Mouse (Mus musculus) left cerebral cortex, postnatal 36 days (tissue): ENCODE results near the gene Spag6. TPM values are rescaled to one million over a fixed set of nuclear protein-coding genes. Genes with fewer than 3 reads are reported as not detected.

Experiments used
- DNase-seq, 2 experiments: peaks; one replicate each; pipeline ENCODE4 v3.0.0; 2021 to 2022; ENCODE audit warnings: low spot score in 2 of 2, mixed read lengths in 1 of 2
- intact Hi-C: fragments of 180-260 bp; cut with DNase I; formaldehyde crosslinking; loops from one replicate; pipeline ENCODE4 v1.15.1; 2025
- total RNA-seq, 2 experiments: library from RNA; stranded (reverse); gene quantifications; 2 replicates each; pipeline ENCODE4 v1.2.3; 2021

Spag6 gene
- total RNA-seq, 2 experiments from 2014 or later = 6.6 to 7.3 TPM

DNA sequence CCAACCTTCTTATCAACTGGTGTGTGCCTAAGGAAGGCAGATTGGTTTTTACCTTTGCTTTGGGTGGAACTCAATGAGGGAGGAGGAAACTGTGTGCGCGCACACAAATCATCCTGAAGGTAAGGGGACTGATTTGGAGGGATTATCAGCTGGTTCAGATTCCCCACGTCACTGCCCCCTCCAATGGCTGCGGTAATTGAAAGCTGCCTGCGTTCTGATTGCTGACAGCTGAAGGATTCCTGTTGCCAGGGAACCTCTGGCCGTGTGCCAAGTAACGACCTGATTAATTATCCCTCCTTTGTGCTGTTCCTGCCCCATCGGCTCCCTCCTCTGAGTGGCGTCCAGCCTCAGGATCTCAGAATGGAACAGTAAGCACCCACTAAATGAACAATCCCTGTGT lies 84.4 kb downstream of the Spag6 start:
- intact Hi-C loops = no loop called here
- no peak for DNase-seq

DNA sequence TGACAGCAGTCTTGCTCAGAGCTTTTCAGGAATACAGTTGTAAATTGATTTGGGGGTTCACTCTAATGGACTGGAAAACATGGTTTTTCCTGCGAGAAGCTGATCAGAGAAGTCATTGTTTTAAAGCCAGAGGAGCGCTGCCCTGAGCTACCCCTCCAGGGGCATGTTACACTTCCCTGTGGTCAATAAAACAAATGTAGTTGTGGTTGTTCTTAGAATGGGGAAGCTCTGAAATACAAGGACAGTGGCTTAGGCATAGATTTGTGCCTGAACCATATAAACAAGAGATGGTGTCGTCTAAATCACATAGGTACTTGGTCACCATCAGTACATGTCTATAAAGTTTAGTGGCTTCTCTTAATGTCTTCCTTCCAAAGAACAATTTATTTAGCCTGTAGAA lies 86.0 kb downstream of the Spag6 start:
- intact Hi-C loops = no loop called here
- DNase-seq = no peak

DNA sequence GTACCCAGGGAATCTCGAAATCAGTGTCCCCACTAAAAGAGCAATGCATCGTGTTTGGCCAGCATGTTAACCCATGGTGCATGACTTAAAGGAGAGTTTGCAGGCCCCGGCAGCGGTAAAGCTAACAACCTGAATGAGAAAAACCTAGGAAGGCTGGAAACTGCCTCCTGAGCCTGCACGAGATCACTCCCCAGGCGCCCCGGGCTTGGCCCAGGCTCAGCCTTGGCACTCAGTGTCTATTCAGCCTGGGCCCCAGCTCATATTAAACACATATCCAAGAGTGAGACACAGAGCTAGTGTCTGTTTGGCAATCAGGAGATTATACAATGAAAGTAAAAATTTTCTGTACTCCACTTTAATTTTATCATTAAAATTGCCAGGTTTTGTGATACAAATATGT lies 87.5 kb downstream of the Spag6 start:
- DNase-seq = no peak
- intact Hi-C loops = no loop called here

DNA sequence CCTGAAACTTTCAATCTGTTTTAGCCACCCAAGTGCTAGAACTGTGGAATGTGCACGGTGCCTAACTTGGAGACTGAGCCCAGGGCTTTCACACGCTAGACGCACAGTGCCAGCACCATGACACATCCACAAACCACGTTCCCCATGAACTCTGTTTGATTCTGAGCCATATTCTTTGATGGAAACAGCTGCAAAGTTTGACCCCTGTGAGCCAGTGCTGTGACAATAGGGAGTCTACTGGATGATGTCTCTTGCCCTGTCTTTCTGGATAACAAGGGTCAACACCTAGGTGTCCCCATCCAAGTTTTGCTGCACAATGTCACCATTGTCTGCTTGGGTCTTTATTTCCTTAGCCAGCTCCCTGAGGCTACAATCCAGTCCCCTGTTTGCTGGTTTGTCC lies 100.4 kb downstream of the Spag6 start:
- intact Hi-C loops = loop anchor here (10.0 kb wide), 1 partner anchor 119 kb away; the partner anchor contains the start of genes Bmi1 and Commd3
- DNase-seq = no peak

DNA sequence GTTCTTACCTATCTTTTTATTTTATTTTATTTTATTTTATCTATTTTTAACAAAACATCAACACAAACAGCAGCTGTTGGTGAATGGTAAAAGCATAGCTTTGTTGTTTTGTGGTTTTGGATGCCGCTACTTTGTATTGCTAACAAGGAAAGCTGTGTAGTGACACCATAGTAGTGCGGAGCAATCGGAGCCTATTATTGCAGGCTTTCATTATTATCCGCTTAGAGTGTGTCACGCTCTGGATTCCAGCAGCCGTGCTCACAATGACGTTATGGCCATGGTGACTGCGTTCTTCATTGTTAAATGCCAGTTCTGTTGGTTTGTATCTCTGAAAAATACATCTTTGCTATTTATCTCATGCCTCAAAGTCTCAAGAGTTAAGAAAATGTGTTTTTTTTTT lies 103.9 kb downstream of the Spag6 start:
- no peak for DNase-seq
- intact Hi-C loops = loop anchor here (10.0 kb wide), 1 partner anchor 123 kb away; the partner anchor contains the start of genes Bmi1 and Commd3

DNA sequence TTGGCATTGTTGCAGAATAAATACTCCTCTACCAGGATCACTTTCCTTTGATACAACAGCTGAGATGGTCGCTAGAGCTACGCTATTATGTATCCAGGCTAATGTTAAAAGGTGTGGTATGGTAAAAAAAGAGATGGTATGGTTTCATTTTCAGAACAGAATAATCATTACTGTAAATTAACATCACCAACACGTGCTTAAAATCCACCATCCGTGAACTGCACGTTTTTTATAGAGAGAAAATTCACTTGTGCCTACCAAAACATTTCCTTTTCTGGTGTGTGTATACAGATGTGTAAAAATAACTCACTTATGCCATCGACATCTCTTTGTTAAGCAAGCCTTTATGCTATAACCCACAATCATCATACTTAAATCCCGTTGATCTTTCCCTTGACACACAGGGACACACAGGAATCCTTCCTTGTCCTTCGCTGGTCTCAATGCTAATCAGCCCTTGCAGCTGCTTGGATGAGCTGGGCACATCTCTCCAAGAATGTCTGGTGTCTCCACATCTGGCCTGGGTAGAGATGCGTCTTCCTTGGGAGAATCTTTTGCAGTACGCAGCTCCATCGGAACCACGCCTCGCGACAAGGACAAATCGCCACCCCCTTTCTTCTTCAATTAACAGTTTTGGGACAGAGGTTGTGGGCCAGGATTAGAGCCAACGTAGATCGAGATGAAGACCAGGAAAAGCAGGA lies 105.6 kb downstream of the Spag6 start:
- intact Hi-C loops = loop anchor here (10.0 kb wide), 1 partner anchor 125 kb away; the partner anchor contains the start of genes Bmi1 and Commd3
- DNase-seq = no peak

Other genes with a start within 250 kb of the Spag6 start
- 10 to 100 TPM; 80.4 to 86.4 TPM for gene Commd3, start 21.6 kb upstream of the Spag6 start, total RNA-seq
- 10 to 100 TPM; 34.5 to 49.6 TPM for gene Bmi1, start 17.0 kb upstream of the Spag6 start, total RNA-seq